Mouse (Mus musculus) midbrain, embryonic 12.5 days (tissue): ENCODE data around the gene Tchhl1. TPM values are rescaled to one million over a fixed set of nuclear protein-coding genes. Genes with fewer than 3 reads are reported as not detected.
"Not testable (repeated sequence)": the region's sequence is repeated elsewhere in the genome, so short reads cannot be mapped to it uniquely, and the experiment has no call there.

Experiments used
- ATAC-seq: fragments of 200-750 bp; cut with Nextera tagmentation; 2 replicates; pipeline ENCODE4 v1.8.0; 2017; ENCODE audit warnings: low read depth, moderate TSS enrichment, moderate library complexity; ENCODE audit not compliant: low FRiP score
- H3K27ac ChIP-seq: fragments of 300-500 bp; sonication (generic); replicated peaks from 2 replicates; pipeline ENCODE4 v1.5.1; 2016; ENCODE audit warnings: mild to moderate bottlenecking
- H3K27me3 ChIP-seq: fragments of 300-500 bp; sonication (generic); 2 replicates; pipeline ENCODE4 v1.6.1; 2016; ENCODE audit warnings: mild to moderate bottlenecking
- H3K36me3 ChIP-seq: fragments of 300-500 bp; sonication (generic); 2 replicates; pipeline ENCODE4 v1.6.1; 2016
- H3K4me1 ChIP-seq: fragments of 300-500 bp; sonication (generic); 2 replicates; pipeline ENCODE4 v1.6.1; 2016
- H3K4me2 ChIP-seq: fragments of 300-500 bp; sonication (generic); replicated peaks from 2 replicates; pipeline ENCODE4 v1.6.1; 2016; ENCODE audit warnings: mild to moderate bottlenecking, moderate library complexity
- H3K4me3 ChIP-seq: fragments of 300-500 bp; sonication (generic); 2 replicates; pipeline ENCODE4 v1.5.1; 2016; ENCODE audit warnings: mild to moderate bottlenecking
- H3K9ac ChIP-seq: fragments of 300-500 bp; sonication (generic); replicated peaks from 2 replicates; pipeline ENCODE4 v1.6.1; 2016; ENCODE audit warnings: mild to moderate bottlenecking, moderate library complexity
- H3K9me3 ChIP-seq: fragments of 300-500 bp; sonication (generic); 2 replicates; pipeline ENCODE4 v1.6.1; 2016; ENCODE audit warnings: mild to moderate bottlenecking
- WGBS: fragments of 180-500 bp; shearing (Covaris S2); methylation state at CpG from one replicate; pipeline ENCODE4 v1.1.7; 2016; 5-methylcytosine and 5-hydroxymethylcytosine counted together
- polyA plus RNA-seq: library from polyadenylated mRNA; unstranded; fragments of >200 nt; fragmentation: Nextera tagmentation; extraction: Ambion mirVana; gene quantifications from 2 replicates; pipeline ENCODE4 v1.2.1, GENCODE M21; 2016

Gene Tchhl1
- polyA plus RNA-seq, 1 experiment from 2014 or later: not detected

GRCm38 (mm10) chr3:93469629-93470028, 1.1 kb downstream of the Tchhl1 start:
- H3K4me1 ChIP-seq: no peaks in the 10 kb centered on the region
- no peak overlapping the region for H3K9ac ChIP-seq
- no peaks in the 10 kb centered on the region for H3K36me3 ChIP-seq
- no peaks in the 10 kb centered on the region for H3K27me3 ChIP-seq
- H3K27ac ChIP-seq: no peak overlapping the region
- ATAC-seq: no peak
- 83% methylated on average over 3 of the region's 3 CpGs for WGBS
- H3K4me3 ChIP-seq: no peak overlapping the region
- no peak overlapping the region for H3K4me2 ChIP-seq
- H3K9me3 ChIP-seq: no peaks in the 10 kb centered on the region

DNA sequence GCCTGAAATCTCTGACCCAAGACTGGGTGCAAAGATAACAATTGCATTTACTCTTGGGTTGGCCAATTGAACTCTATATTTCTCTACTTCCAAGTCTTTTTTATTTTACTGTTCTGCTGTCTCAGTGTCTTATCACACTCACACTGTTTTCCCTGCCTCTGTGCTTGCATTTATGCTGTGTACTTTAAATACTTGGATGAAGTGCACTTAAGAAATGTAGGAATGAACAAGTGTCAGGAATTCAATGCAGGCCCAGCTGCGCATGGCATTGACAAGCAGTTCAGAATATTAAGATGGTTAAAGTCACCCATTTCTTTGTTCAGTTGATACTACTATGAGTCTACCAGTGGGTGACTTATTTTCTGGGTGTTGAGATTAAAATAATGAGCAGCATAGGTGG, 11.5 kb downstream of the Tchhl1 start:
- H3K4me1 ChIP-seq: no peaks in the 10 kb centered on the region
- H3K9me3 ChIP-seq: no peaks in the 10 kb centered on the region
- no peak overlapping the region for H3K9ac ChIP-seq
- H3K4me2 ChIP-seq: no peak overlapping the region
- H3K27ac ChIP-seq: no peak overlapping the region
- H3K4me3 ChIP-seq: no peak overlapping the region
- 84% methylated on average over 1 of the region's 1 CpGs for WGBS
- no peak for ATAC-seq
- H3K36me3 ChIP-seq: no peaks in the 10 kb centered on the region
- H3K27me3 ChIP-seq: no peaks in the 10 kb centered on the region

- no peaks in the 10 kb centered on the region for H3K9me3 ChIP-seq
- no peaks in the 10 kb centered on the region for H3K36me3 ChIP-seq
- H3K4me1 ChIP-seq: no peaks in the 10 kb centered on the region
- no peak overlapping the region for H3K27ac ChIP-seq
- no peak for ATAC-seq
- no peak overlapping the region for H3K4me2 ChIP-seq
- H3K9ac ChIP-seq: no peak overlapping the region
- WGBS: 83% methylated on average over 2 of the region's 2 CpGs
- H3K27me3 ChIP-seq: no peaks in the 10 kb centered on the region
- no peak overlapping the region for H3K4me3 ChIP-seq
Observed at GRCm38 (mm10) chr3:93481982-93482616, 13.5 kb downstream of the Tchhl1 start.

DNA sequence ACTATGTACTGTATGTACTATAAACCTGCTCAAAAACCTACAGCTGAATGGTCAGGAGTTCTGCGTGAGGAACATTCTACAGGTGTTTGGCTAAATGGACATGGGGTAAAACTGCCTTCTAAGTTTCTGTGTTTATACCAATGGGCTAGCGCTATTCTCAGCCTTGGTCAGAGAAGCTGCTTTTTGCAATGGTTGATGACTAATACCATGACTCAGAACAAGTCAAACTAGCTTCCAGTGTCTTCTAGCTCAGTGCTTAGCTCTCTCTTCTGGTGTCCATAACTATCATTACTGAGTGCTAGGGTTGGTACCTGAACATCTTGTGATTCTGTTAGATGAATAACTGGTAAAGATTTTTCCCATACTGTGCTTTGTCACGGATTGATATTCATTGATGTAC, 17.1 kb downstream of the Tchhl1 start:
- Histone ChIP-seq H3K36me3 (no peaks in the 10 kb centered on the region), H3K9ac (no peak overlapping the region), H3K27ac (no peak overlapping the region), H3K9me3 (no peaks in the 10 kb centered on the region), H3K4me1 (no peaks in the 10 kb centered on the region), H3K4me2 (no peak overlapping the region), H3K4me3 (no peak overlapping the region), H3K27me3 (no peaks in the 10 kb centered on the region)
- WGBS: 87% methylated on average over 3 of the region's 3 CpGs
- no peak for ATAC-seq

DNA sequence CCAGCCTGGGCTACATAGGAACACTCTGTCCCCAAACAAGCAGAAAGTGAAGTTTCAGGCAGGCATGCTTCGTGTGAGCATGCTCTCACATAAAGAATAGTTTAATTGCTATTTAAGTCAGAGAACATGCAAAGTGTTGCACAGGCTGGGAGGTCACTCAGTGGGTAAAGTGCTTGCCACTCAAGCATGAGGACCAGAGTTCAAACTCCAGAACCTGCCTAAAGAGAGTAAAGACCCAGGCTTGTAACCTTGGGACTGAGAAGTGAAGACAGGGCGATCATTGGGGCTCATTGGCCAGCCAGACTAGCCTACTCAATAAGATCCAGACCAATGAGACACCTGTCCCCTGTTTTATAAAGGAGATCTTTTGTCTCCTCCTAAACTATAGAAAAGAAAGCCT, 20.0 kb downstream of the Tchhl1 start:
- Histone ChIP-seq H3K4me3 (no peak overlapping the region), H3K4me1 (no peaks in the 10 kb centered on the region), H3K36me3 (no peaks in the 10 kb centered on the region), H3K4me2 (no peak overlapping the region), H3K9ac (no peak overlapping the region), H3K27me3 (no peaks in the 10 kb centered on the region), H3K9me3 (no peaks in the 10 kb centered on the region), H3K27ac (no peak overlapping the region)
- no peak for ATAC-seq
- 88% methylated on average over 2 of the region's 2 CpGs for WGBS

DNA sequence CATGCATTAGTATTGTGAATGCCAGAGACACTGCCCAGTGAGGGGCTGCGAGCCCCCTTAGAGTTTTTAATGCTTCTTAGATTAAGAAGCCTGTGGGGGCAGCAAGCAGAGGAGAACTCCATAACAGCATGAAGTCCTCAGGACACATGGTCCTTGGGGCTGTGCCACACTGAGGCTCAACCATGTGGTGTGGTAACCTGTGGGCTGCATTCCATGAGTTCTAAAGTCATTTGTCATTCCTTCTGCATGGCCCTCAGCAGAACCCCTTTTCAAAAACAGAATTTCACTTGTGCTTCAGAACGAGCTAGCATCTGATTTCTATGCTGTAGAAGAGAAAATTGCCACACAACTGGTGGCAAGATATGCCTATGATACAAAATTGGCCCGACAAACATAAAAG, 23.6 kb downstream of the Tchhl1 start:
- no peak overlapping the region for H3K4me2 ChIP-seq
- H3K4me3 ChIP-seq: no peak overlapping the region
- no peak overlapping the region for H3K9ac ChIP-seq
- ATAC-seq: no peak
- no peaks in the 10 kb centered on the region for H3K4me1 ChIP-seq
- H3K9me3 ChIP-seq: no peaks in the 10 kb centered on the region
- H3K27ac ChIP-seq: no peak overlapping the region
- H3K27me3 ChIP-seq: no peaks in the 10 kb centered on the region
- 63% methylated on average over 3 of the region's 3 CpGs for WGBS
- H3K36me3 ChIP-seq: no peaks in the 10 kb centered on the region

GRCm38 (mm10) chr3:93493992-93494391, 25.4 kb downstream of the Tchhl1 start:
- H3K4me3 ChIP-seq: no peak overlapping the region
- H3K36me3 ChIP-seq: no peaks in the 10 kb centered on the region
- peak; percentile 84 for ATAC-seq
- H3K9me3 ChIP-seq: no peaks in the 10 kb centered on the region
- H3K27ac ChIP-seq: no peak overlapping the region
- H3K4me1 ChIP-seq: no peaks in the 10 kb centered on the region
- H3K4me2 ChIP-seq: no peak overlapping the region
- no peak overlapping the region for H3K9ac ChIP-seq
- WGBS: 2% methylated on average over 4 of the region's 4 CpGs
- no peaks in the 10 kb centered on the region for H3K27me3 ChIP-seq

- not testable (repeated sequence) for H3K27ac ChIP-seq
Observed at GRCm38 (mm10) chr3:93494774-93495173, 26.2 kb downstream of the Tchhl1 start.

DNA sequence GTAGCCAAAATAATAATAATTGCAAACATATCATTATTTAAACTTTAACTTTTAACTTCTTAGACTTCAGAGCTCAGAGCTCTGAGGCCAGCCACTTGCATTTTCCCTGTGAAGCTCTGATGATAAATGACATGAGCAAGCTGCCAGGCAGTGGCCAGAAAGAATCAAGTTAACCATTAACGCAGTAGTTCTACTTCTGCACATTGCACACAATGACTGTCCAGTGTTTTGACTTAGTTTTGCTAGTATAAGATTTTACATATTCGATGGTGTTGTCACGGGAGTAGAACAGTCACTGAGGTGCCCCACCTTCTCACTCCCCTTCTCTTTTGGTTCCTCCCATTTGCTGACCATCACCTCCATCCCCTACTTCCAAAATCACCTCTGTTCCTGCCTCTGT, 28.6 kb downstream of the Tchhl1 start:
- ATAC-seq: no peak

More at GRCm38 (mm10) chr3:93494774-93495173, 26.2 kb downstream of the Tchhl1 start:
- 30% methylated on average over 5 of the region's 5 CpGs for WGBS
- not testable (repeated sequence) for H3K36me3 ChIP-seq, H3K4me2 ChIP-seq, H3K9me3 ChIP-seq, H3K9ac ChIP-seq, ATAC-seq, H3K27me3 ChIP-seq, H3K4me1 ChIP-seq, H3K4me3 ChIP-seq

GRCm38 (mm10) chr3:93499129-93499528, 30.6 kb downstream of the Tchhl1 start:
- Histone ChIP-seq H3K4me2 (no peak overlapping the region), H3K27me3 (no peaks in the 10 kb centered on the region), H3K9me3 (peaks cover 4% of the 10 kb centered on the region; the same call in 1 of the 2 replicates), H3K27ac (no peak overlapping the region), H3K9ac (no peak overlapping the region), H3K4me3 (no peak overlapping the region), H3K4me1 (no peaks in the 10 kb centered on the region), H3K36me3 (no peaks in the 10 kb centered on the region)
- no peak for ATAC-seq

More for the DNA sequence above, 28.6 kb downstream of the Tchhl1 start:
- Histone ChIP-seq H3K4me3 (no peak overlapping the region), H3K9ac (no peak overlapping the region), H3K4me1 (no peaks in the 10 kb centered on the region), H3K9me3 (peaks cover under 1% of the 10 kb centered on the region; the same call in 1 of the 2 replicates), H3K27ac (no peak overlapping the region), H3K36me3 (no peaks in the 10 kb centered on the region), H3K4me2 (no peak overlapping the region), H3K27me3 (no peaks in the 10 kb centered on the region)
- WGBS: 85% methylated on average over 3 of the region's 3 CpGs

- Histone ChIP-seq H3K4me1 (no peaks in the 10 kb centered on the region), H3K27me3 (no peaks in the 10 kb centered on the region), H3K9me3 (peaks cover 4% of the 10 kb centered on the region; the same call in 1 of the 2 replicates), H3K9ac (no peak overlapping the region), H3K4me3 (no peak overlapping the region), H3K27ac (no peak overlapping the region), H3K4me2 (no peak overlapping the region), H3K36me3 (no peaks in the 10 kb centered on the region)
- ATAC-seq: no peak
- WGBS: 79% methylated on average over 7 of the region's 7 CpGs
Observed at GRCm38 (mm10) chr3:93504536-93505189, 36.1 kb downstream of the Tchhl1 start.

DNA sequence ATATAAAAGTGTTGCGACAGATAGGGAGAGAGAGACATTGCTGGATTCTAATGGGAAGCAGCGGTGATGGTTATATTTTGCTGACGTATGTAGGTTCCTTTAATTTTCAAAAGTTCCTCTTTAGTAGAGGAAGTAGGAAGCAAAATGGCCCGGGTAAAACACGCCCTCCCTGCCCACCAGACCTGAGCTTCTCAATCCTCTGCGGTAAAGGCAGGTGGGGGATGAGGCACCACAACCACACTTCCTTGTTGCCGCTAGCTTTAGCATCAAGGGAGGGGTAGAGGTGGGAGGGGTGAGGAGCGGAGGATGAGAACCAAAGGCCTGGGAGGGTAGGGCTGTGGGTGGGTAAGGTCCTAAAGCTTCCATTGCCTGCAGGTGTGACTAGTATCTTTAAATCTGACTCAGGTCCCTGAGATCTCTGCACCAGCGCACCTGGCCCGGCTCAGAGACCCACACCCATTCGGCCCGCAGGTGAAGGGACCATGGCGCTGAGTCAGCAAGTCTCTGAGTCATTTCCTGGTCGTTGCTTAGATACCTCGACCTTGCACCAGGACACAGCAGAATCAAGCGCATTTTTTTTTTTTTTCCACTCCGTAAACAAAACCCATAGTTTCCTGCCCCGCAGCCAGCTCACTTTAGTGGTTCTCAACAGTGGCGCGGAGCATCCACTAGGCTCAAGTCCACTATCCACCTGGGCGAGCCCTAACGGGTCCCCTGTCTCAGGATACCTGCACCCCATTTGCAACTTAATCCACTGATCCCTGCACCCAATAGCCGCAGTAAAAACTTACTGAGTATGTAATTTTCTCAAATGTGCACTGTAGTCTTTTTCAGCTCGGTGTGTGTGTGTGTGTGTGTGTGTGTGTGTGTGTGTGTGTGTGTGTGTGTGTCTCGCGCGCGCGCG, 37.7 kb downstream of the Tchhl1 start:
- 45% methylated on average over 30 of the region's 30 CpGs for WGBS
- Histone ChIP-seq H3K4me1 (no peaks in the 10 kb centered on the region), H3K4me3 (no peak overlapping the region), H3K27me3 (no peaks in the 10 kb centered on the region), H3K36me3 (no peaks in the 10 kb centered on the region), H3K4me2 (no peak overlapping the region), H3K9me3 (peaks cover 4% of the 10 kb centered on the region; the same call in 1 of the 2 replicates), H3K27ac (no peak overlapping the region), H3K9ac (no peak overlapping the region)
- ATAC-seq: no peak
